ENCODE assay signal across 8 mouse cellular contexts in the genomic region with DNA sequence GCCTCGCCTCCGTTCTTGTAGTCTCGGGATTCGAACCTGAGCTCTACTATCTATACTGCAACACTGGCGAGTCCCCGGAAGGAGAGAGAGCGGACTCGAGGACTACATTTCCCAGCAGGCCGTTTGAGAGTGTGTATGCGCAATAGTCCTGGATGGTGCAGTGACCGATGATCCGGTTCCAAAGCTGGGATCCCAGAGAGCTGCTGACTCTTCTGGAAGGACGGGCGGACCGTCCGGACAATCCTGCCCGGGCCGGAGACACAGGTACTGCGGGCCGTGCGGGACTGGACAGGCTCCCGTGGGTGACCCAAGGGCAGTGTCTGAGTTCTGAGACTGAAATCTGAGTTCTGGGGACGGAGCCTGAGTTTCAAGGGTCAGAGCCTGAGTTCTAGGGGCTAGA. TPM values are rescaled to one million over a fixed set of nuclear protein-coding genes. Genes with fewer than 3 reads are reported as not detected.
DNase-seq lines count a peak whose midpoint lies in the region; ATAC-seq and TF ChIP-seq lines count a peak whose summit lies in the region.

No protein-coding gene starts in this region.

- TF ChIP-seq CTCF in CH12.LX (conservative IDR thresholded peaks at IDR 0.05 in 1 of 2, IDR thresholded peaks at IDR 0.05 in 1 of 2; ENCODE audit: low read depth in 2 of 2, low read length in 2 of 2) = no peak

- H3K27ac ChIP-seq in CH12.LX (ENCODE audit: insufficient read depth, low read depth) = no peak overlapping the region
- peak overlapping the region; percentile 73 for H3K27ac ChIP-seq in heart, embryonic 15.5 days
- peak overlapping the region; percentile 67 for H3K27ac ChIP-seq in liver, embryonic 13.5 days

- peak overlapping the region; percentile 84 to 98 (median 96) for H3K4me3 ChIP-seq in CH12.LX (replicated peaks in 1 of 3; ENCODE audit: low read depth in 2 of 3, low read length in 2 of 3, poor library complexity in 1 of 3)
- peak overlapping the region; percentile 78 for H3K4me3 ChIP-seq in heart, embryonic 15.5 days
- H3K4me3 ChIP-seq in liver, embryonic 13.5 days (replicated peaks) = peak overlapping the region; percentile 76

- no peaks in the 10 kb centered on the region for H3K27me3 ChIP-seq in CH12.LX (replicated peaks)
- no peaks in the 10 kb centered on the region for H3K27me3 ChIP-seq in heart, embryonic 15.5 days
- H3K27me3 ChIP-seq in liver, embryonic 13.5 days = no peaks in the 10 kb centered on the region
- H3K27me3 ChIP-seq in splenic B cell, adult 2 months (ENCODE audit: control insufficient read depth, insufficient read depth, low read length, poor library complexity, severe bottlenecking) = no peaks in the 10 kb centered on the region

- H3K36me3 ChIP-seq in CH12.LX (replicated peaks in 1 of 2; ENCODE audit: control insufficient read depth in 1 of 2, insufficient read depth in 1 of 2, low read length in 1 of 2) = peaks cover 58 to 63% of the 10 kb centered on the region in 2 experiments
- H3K36me3 ChIP-seq in heart, embryonic 15.5 days = peaks cover 38% of the 10 kb centered on the region
- H3K36me3 ChIP-seq in liver, embryonic 13.5 days = peaks cover 53% of the 10 kb centered on the region
- peaks cover 17% of the 10 kb centered on the region for H3K36me3 ChIP-seq in splenic B cell, adult 2 months (ENCODE audit: control insufficient read depth, insufficient read depth, low read length, poor library complexity, severe bottlenecking)

- dilution Hi-C loops in CH12.LX (cut with MboI; ENCODE audit: extremely low pct_ligation_motif_present, extremely low pct_unique_long_range_greater_than_20kb, low sequenced_read_pairs) = no loop called here

- peak; percentile 64; the same call in 1 of the 2 replicates for TF ChIP-seq POLR2A in CH12.LX (IDR thresholded peaks at IDR 0.05; ENCODE audit: low read depth, low read length)

- peaks cover 17% of the 10 kb centered on the region for H3K79me2 ChIP-seq in CH12.LX (replicated peaks; ENCODE audit: control insufficient read depth, extremely low read depth, insufficient read depth, poor library complexity, severe bottlenecking)

- no peak for TF ChIP-seq EP300 in CH12.LX (IDR thresholded peaks at IDR 0.05; ENCODE audit: low read length)

- peak; percentile 50 for ATAC-seq in heart, embryonic 15.5 days (replicated peaks; ENCODE audit: insufficient number of reproducible peaks, insufficient read depth, low FRiP score, low read depth)
- ATAC-seq in liver, embryonic 13.5 days (ENCODE audit: low read depth) = peak; percentile 53

- no peaks in the 10 kb centered on the region for H3K9me3 ChIP-seq in CH12.LX (replicated peaks; ENCODE audit: low read length)
- H3K9me3 ChIP-seq in heart, embryonic 15.5 days (replicated peaks) = no peaks in the 10 kb centered on the region
- no peaks in the 10 kb centered on the region for H3K9me3 ChIP-seq in liver, embryonic 13.5 days (replicated peaks)

- H3K4me1 ChIP-seq in CH12.LX (ENCODE audit: control insufficient read depth in 1 of 2, insufficient read depth in 2 of 2) = peaks cover 11 to 42% of the 10 kb centered on the region in 2 experiments
- peaks cover 24% of the 10 kb centered on the region for H3K4me1 ChIP-seq in heart, embryonic 15.5 days (replicated peaks)
- peaks cover 39% of the 10 kb centered on the region for H3K4me1 ChIP-seq in liver, embryonic 13.5 days (replicated peaks)

- in situ Hi-C loops in CH12.LX (cut with MboI; ENCODE audit: low pct_ligation_motif_present, low pct_unique_long_range_greater_than_20kb, low sequenced_read_pairs) = no loop called here

- DNase-seq in CH12.LX (ENCODE audit: extremely low read depth) = peak; percentile 91
- DNase-seq in c-Kit-negative CD71-positive TER-119-positive erythroid progenitor cells, embryonic 14.5 days (ENCODE audit: low read depth, low spot score) = peak; percentile 60
- DNase-seq in fibroblast of lung, adult 2 months (ENCODE audit: low read depth) = peak; percentile 79
- DNase-seq in kidney, postnatal 14 days = peak; percentile 93
- DNase-seq in liver, embryonic 13.5 days = peak; percentile 74
- peak; percentile 53 to 65 for DNase-seq in natural killer cell, adult 2 months (ENCODE audit: low spot score in 2 of 2)
- peak; percentile 82 for DNase-seq in splenic B cell, adult 2 months (ENCODE audit: low read depth, low spot score)

- peak overlapping the region; percentile 95 for H3K9ac ChIP-seq in CH12.LX (ENCODE audit: insufficient read depth, low read depth)
- peak overlapping the region; percentile 87 for H3K9ac ChIP-seq in heart, embryonic 15.5 days
- H3K9ac ChIP-seq in liver, embryonic 13.5 days = peak overlapping the region; percentile 88

- no peak for TF ChIP-seq RAD21 in CH12.LX (IDR thresholded peaks at IDR 0.05; ENCODE audit: low read depth, low read length)

- WGBS in heart, embryonic 15.5 days = 3% methylated on average over 23 of the region's 23 CpGs
- 5% methylated on average over 23 of the region's 23 CpGs for WGBS in liver, embryonic 13.5 days (ENCODE audit: insufficient replicate concordance)

- H3K4me2 ChIP-seq in CH12.LX (ENCODE audit: insufficient read depth, low read depth, poor library complexity, severe bottlenecking) = peak overlapping the region; percentile 57; the same call in 1 of the 2 replicates
- peak overlapping the region; percentile 78 for H3K4me2 ChIP-seq in heart, embryonic 15.5 days
- H3K4me2 ChIP-seq in liver, embryonic 13.5 days = peak overlapping the region; percentile 82

TF ChIP-seq in CH12.LX, 34 proteins besides CTCF, POLR2A, EP300 and RAD21 (continues in another document):
- no peak for TF ChIP-seq E2F4 (IDR thresholded peaks at IDR 0.05; ENCODE audit: insufficient replicate concordance, low read depth, low read length)
- TF ChIP-seq TBP (conservative IDR thresholded peaks at IDR 0.05; ENCODE audit: low read depth, low read length) = 0 out of 2 replicates have a peak, but pooled peaks have one; percentile 42
- peak; percentile 84 for TF ChIP-seq NRF1 (IDR thresholded peaks at IDR 0.05; ENCODE audit: low read depth, low read length)
- no peak for TF ChIP-seq JUND (conservative IDR thresholded peaks at IDR 0.05; ENCODE audit: low read depth, low read length)
- TF ChIP-seq UBTF (IDR thresholded peaks at IDR 0.05; ENCODE audit: low read depth, low read length) = no peak
- no peak for TF ChIP-seq MAFK (IDR thresholded peaks at IDR 0.05; ENCODE audit: insufficient replicate concordance, low read length)
- TF ChIP-seq RCOR1 (conservative IDR thresholded peaks at IDR 0.05; ENCODE audit: low read depth, low read length) = no peak
- TF ChIP-seq ZKSCAN1 (IDR thresholded peaks at IDR 0.05; ENCODE audit: borderline replicate concordance, low read depth, low read length) = no peak
- TF ChIP-seq BHLHE40 (IDR thresholded peaks at IDR 0.05; ENCODE audit: low read depth, low read length) = peak; percentile 78
- no peak for TF ChIP-seq USF1 (IDR thresholded peaks at IDR 0.05; ENCODE audit: low read depth, low read length)
- TF ChIP-seq TCF12 (IDR thresholded peaks at IDR 0.05; ENCODE audit: low read depth, low read length) = peak; percentile 12; the same call in 1 of the 2 replicates
- no peak for TF ChIP-seq ZNF384 (IDR thresholded peaks at IDR 0.05; ENCODE audit: low read depth, low read length)
- TF ChIP-seq CHD2 (IDR thresholded peaks at IDR 0.05; ENCODE audit: low read length) = no peak
- 0 out of 2 replicates have a peak, but pooled peaks have one; percentile 11 for TF ChIP-seq IRF4 (IDR thresholded peaks at IDR 0.05; ENCODE audit: low read depth, low read length)
- no peak for TF ChIP-seq PAX5 (IDR thresholded peaks at IDR 0.05; ENCODE audit: low read length)
- 0 out of 2 replicates have a peak, but pooled peaks have one; percentile 8 for TF ChIP-seq MAX (IDR thresholded peaks at IDR 0.05; ENCODE audit: low read length)
- peak; percentile 95 for TF ChIP-seq ELF1 (IDR thresholded peaks at IDR 0.05; ENCODE audit: low read depth, low read length)
- TF ChIP-seq GABPA (IDR thresholded peaks at IDR 0.05; ENCODE audit: insufficient replicate concordance, low read depth, low read length) = peak; percentile 53; the same call in 1 of the 2 replicates
- TF ChIP-seq KAT2A (IDR thresholded peaks at IDR 0.05; ENCODE audit: insufficient replicate concordance, low read length) = peak; percentile 92; the same call in 1 of the 2 replicates
- TF ChIP-seq POLR2AphosphoS2 (IDR thresholded peaks at IDR 0.05; ENCODE audit: low read depth, low read length) = no peak

RNA-seq across cellular contexts. Expression of a gene that starts 1.3 kb away (rescaled TPM):
- 104 and 149 TPM in 2 replicates for total RNA-seq in CH12.LX (2012; rRNA removed)
- total RNA-seq in CH12.LX (2014; rRNA removed) = 40.2 and 43.4 TPM in 2 replicates
- 43.2 and 47.4 TPM in 2 replicates for polyA plus RNA-seq in CH12.LX (2012; ENCODE audit: insufficient read length, low read depth)
- 42.3 and 61.2 TPM in 2 replicates for polyA plus RNA-seq in heart, embryonic 15.5 days (2015; fragmentation: Nextera tagmentation; extraction: Ambion mirVana)
- 24.5 and 26.7 TPM in 2 replicates for polyA plus RNA-seq in liver, embryonic 13.5 days (2015; fragmentation: Nextera tagmentation; extraction: Ambion mirVana)

RNA-seq across cellular contexts. Expression of a gene that starts 1.3 kb away (rescaled TPM):
- total RNA-seq in CH12.LX (2012; rRNA removed) (128 and 140 TPM in 2 replicates), CH12.LX (2014; rRNA removed) (131 and 167 TPM in 2 replicates)
- 104 and 120 TPM in 2 replicates for polyA plus RNA-seq in CH12.LX (2012; ENCODE audit: insufficient read length, low read depth)
- 208 and 226 TPM in 2 replicates for polyA plus RNA-seq in heart, embryonic 15.5 days (2015; fragmentation: Nextera tagmentation; extraction: Ambion mirVana)
- 130 and 134 TPM in 2 replicates for polyA plus RNA-seq in liver, embryonic 13.5 days (2015; fragmentation: Nextera tagmentation; extraction: Ambion mirVana)

RNA-seq across cellular contexts. Expression of a gene that starts 15.3 kb away (rescaled TPM):
- total RNA-seq in CH12.LX (2012; rRNA removed) (2.9 and 3.9 TPM in 2 replicates), CH12.LX (2014; rRNA removed) (4.9 and 5.2 TPM in 2 replicates)
- polyA plus RNA-seq in CH12.LX (2012; ENCODE audit: insufficient read length, low read depth) = 2.1 and 2.5 TPM in 2 replicates
- polyA plus RNA-seq in heart, embryonic 15.5 days (2015; fragmentation: Nextera tagmentation; extraction: Ambion mirVana) = 1.6 and 3.6 TPM in 2 replicates
- 1.2 and 1.8 TPM in 2 replicates for polyA plus RNA-seq in liver, embryonic 13.5 days (2015; fragmentation: Nextera tagmentation; extraction: Ambion mirVana)

RNA-seq across cellular contexts. Expression of a gene that starts 23.3 kb away (rescaled TPM):
- total RNA-seq in CH12.LX (2012; rRNA removed) (4.8 and 7.2 TPM in 2 replicates), CH12.LX (2014; rRNA removed) (0.42 TPM in 1 of 2 replicates, not detected in the other)
- 0.76 and 0.97 TPM in 2 replicates for polyA plus RNA-seq in CH12.LX (2012; ENCODE audit: insufficient read length, low read depth)
- polyA plus RNA-seq in heart, embryonic 15.5 days (2015; fragmentation: Nextera tagmentation; extraction: Ambion mirVana) = 3.2 and 4.3 TPM in 2 replicates
- 0.35 and 0.43 TPM in 2 replicates for polyA plus RNA-seq in liver, embryonic 13.5 days (2015; fragmentation: Nextera tagmentation; extraction: Ambion mirVana)

RNA-seq across cellular contexts. Expression of a gene that starts 24.7 kb away (rescaled TPM):
- total RNA-seq in CH12.LX (2012; rRNA removed) = 12.6 and 17.9 TPM in 2 replicates
- 11.4 and 11.7 TPM in 2 replicates for total RNA-seq in CH12.LX (2014; rRNA removed)
- polyA plus RNA-seq in CH12.LX (2012; ENCODE audit: insufficient read length, low read depth) = 46.7 and 51.4 TPM in 2 replicates
- polyA plus RNA-seq in heart, embryonic 15.5 days (2015; fragmentation: Nextera tagmentation; extraction: Ambion mirVana) = 26.2 and 38.2 TPM in 2 replicates
- 13.2 and 16.7 TPM in 2 replicates for polyA plus RNA-seq in liver, embryonic 13.5 days (2015; fragmentation: Nextera tagmentation; extraction: Ambion mirVana)
